Mouse (Mus musculus) neural tube, embryonic 14.5 days (tissue): ENCODE measurements at regions not wholly inside any gene's neighbourhood (a gene's known extent, or its start where the extent isn't known, plus 50 kb on each side); places are given as distances from the start of the nearest gene placed in this dataset.

Experiments
- ATAC-seq: fragments of 200-750 bp; cut with Nextera tagmentation; 2 replicates; pipeline ENCODE4 v1.8.0; 2017; ENCODE audit warnings: low read depth, mild to moderate bottlenecking, moderate TSS enrichment, moderate library complexity
- H3K27ac ChIP-seq: fragments of 300-500 bp; sonication (generic); 2 replicates; pipeline ENCODE4 v1.5.1; 2014; ENCODE audit warnings: low read depth, mild to moderate bottlenecking, control low read depth, low read length, moderate library complexity, mixed read lengths
- H3K27me3 ChIP-seq: fragments of 300-500 bp; sonication (generic); 2 replicates; pipeline ENCODE4 v1.6.1; 2014; ENCODE audit warnings: low read length; ENCODE audit not compliant: control insufficient read depth, insufficient read depth
- H3K36me3 ChIP-seq: fragments of 300-500 bp; sonication (generic); 2 replicates; pipeline ENCODE4 v1.6.1; 2014; ENCODE audit warnings: low read length, mixed read lengths; ENCODE audit not compliant: control insufficient read depth, insufficient read depth
- H3K4me1 ChIP-seq: fragments of 300-500 bp; sonication (generic); 2 replicates; pipeline ENCODE4 v1.6.1; 2014; ENCODE audit warnings: low read length; ENCODE audit not compliant: control insufficient read depth, insufficient read depth
- H3K4me2 ChIP-seq: fragments of 300-500 bp; sonication (generic); 2 replicates; pipeline ENCODE4 v1.6.1; 2014; ENCODE audit warnings: mild to moderate bottlenecking, low read depth, low read length, control low read depth
- H3K4me3 ChIP-seq: fragments of 300-500 bp; sonication (generic); 2 replicates; pipeline ENCODE4 v1.5.1; 2014; ENCODE audit warnings: low read depth, low read length, control low read depth, mixed read lengths
- H3K9ac ChIP-seq: fragments of 300-500 bp; sonication (generic); replicated peaks from 2 replicates; pipeline ENCODE4 v1.6.1; 2014; ENCODE audit warnings: low read depth, mild to moderate bottlenecking, control low read depth, low read length, mixed read lengths
- H3K9me3 ChIP-seq: fragments of 300-500 bp; sonication (generic); 2 replicates; pipeline ENCODE4 v1.6.1; 2016; ENCODE audit warnings: low read length; ENCODE audit not compliant: control insufficient read depth
- WGBS: fragments of 180-500 bp; shearing (Covaris S2); extraction: QIAGEN DNeasy Blood & Tissue Kit; methylation state at CpG from one replicate; pipeline ENCODE4 v1.1.7; 2014; 5-methylcytosine and 5-hydroxymethylcytosine counted together

DNA sequence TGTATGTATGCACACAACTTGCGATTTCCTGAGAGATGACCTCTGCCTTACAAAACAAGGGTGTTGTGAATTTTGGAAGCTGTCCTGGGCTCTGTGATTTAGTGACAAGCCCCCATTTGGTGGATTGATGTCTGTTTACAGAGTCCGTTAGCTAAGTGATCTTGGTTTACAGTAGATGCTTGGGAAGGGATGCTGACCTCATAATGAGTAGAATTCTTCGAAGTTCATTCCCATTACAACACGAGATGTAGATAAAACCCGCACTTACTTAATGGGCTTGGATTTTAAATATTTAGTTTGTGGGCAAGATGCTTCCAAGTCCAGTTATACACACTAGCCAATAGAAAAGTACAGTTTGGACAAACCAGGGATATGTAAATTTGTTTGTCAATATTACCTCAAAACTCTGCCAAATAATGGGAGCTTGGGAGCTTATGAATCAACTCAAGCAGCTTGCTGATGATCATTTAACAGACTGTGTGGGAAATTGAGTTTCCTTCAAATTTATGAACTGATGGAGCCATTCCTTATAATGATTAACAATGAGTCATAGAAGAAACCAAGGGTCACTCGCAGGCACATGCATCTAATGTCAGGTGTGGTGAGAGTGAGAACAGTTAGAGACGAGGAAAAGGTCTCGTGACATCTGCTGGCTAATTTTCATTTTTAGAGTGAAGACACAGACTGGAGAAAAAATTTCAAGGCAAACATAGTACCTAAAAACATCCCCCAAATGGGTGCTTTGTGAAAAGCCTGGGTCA is 187.4 kb upstream of the Gm15217 start:
- Histone ChIP-seq H3K4me1 (no peaks in the 10 kb centered on the region), H3K27ac (no peak overlapping the region), H3K4me3 (no peak overlapping the region), H3K4me2 (no peak overlapping the region), H3K27me3 (no peaks in the 10 kb centered on the region), H3K36me3 (no peaks in the 10 kb centered on the region), H3K9ac (no peak overlapping the region), H3K9me3 (no peaks in the 10 kb centered on the region)
- WGBS: 85% methylated on average over 8 of the region's 8 CpGs
- ATAC-seq: no peak

DNA sequence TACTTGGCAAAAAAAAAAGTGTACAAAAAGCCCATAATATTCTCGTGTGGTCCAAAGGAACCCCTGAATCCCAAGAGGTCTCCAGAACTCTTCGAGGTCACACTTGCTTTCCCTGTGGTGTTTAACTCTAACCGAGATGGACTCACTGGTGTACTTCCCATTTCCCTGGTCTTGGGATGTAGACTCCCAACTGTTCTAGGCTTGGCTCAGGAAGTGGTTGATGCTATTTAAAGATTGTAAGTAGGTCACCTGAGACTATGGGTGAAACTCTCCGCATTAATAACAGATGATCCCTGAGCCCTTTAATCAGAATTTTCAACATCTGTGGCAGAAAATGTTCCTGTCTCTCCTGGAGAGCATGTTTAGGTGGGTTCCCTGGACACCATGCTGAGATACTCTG is 185.6 kb upstream of the Gm15217 start:
- 89% methylated on average over 4 of the region's 4 CpGs for WGBS
- Histone ChIP-seq H3K9me3 (no peaks in the 10 kb centered on the region), H3K4me3 (no peak overlapping the region), H3K4me1 (no peaks in the 10 kb centered on the region), H3K9ac (no peak overlapping the region), H3K27ac (no peak overlapping the region), H3K4me2 (no peak overlapping the region), H3K36me3 (no peaks in the 10 kb centered on the region), H3K27me3 (no peaks in the 10 kb centered on the region)
- ATAC-seq: no peak

DNA sequence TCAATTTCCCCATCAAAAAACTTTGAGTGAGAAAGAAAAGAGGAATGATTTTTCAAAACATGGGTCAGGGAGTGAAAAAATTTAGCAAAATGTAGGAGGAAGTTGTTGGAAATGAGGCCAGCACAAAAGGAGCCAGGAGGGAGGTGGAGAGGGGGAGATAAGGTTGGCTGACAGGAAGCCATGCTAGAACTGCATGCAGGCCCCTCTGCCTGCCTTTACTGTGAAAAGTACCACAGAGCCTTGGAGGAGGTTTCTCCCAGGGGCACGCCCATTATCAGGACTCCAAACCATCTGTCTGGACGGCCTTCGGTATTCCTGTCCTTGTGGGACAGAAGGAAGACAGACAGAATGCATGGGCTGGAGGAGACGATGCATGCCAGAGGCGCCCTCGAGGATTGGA is 183.3 kb upstream of the Gm15217 start:
- H3K27me3 ChIP-seq: no peaks in the 10 kb centered on the region
- no peaks in the 10 kb centered on the region for H3K4me1 ChIP-seq
- ATAC-seq: no peak
- 75% methylated on average over 6 of the region's 6 CpGs for WGBS
- no peaks in the 10 kb centered on the region for H3K9me3 ChIP-seq
- H3K9ac ChIP-seq: no peak overlapping the region
- H3K27ac ChIP-seq: no peak overlapping the region
- no peaks in the 10 kb centered on the region for H3K36me3 ChIP-seq
- no peak overlapping the region for H3K4me3 ChIP-seq
- no peak overlapping the region for H3K4me2 ChIP-seq

DNA sequence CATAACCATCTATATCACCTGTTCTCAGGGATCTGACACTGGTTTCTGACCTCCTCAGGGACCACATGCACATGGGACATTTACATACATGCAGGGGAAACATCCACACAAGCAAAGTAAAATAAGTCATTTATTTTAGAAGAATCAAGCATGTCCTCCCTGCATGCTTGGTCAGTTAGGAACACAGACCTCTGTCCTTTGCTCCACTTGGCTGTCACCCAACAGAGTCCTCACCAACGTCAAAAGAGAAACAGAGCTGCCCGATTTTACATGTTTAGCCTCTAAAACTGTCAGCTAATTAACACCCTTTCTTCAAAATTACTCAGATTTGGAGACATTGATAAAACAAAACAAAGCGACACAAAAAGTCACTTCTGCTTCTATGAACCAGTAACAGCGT is 176.4 kb upstream of the Gm15217 start:
- no peaks in the 10 kb centered on the region for H3K36me3 ChIP-seq
- no peak overlapping the region for H3K9ac ChIP-seq
- no peak for ATAC-seq
- H3K4me2 ChIP-seq: no peak overlapping the region
- 78% methylated on average over 4 of the region's 4 CpGs for WGBS
- H3K4me1 ChIP-seq: no peaks in the 10 kb centered on the region
- H3K9me3 ChIP-seq: no peaks in the 10 kb centered on the region
- H3K4me3 ChIP-seq: no peak overlapping the region
- no peaks in the 10 kb centered on the region for H3K27me3 ChIP-seq
- no peak overlapping the region for H3K27ac ChIP-seq

DNA sequence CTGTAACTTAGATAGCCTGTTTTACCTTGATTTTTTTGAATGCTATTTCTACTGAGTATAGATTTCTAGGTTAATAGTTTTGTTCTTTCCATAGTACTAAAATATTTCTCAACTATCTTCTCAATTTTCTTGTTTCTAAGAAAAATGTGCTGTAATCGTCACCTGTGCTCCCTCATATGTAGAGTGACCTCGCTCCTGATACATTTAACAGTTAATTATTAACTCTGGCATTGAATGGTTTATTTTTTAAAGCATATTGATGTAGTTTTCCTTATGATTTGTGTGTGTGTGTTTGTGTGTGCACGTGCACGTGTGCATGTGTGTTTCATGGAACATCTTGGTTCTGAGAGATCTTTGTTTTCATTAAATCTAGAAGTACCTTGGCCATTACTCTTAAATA is 158.7 kb upstream of the Gm15217 start:
- Histone ChIP-seq H3K27me3 (no peaks in the 10 kb centered on the region), H3K9ac (no peak overlapping the region), H3K4me1 (no peaks in the 10 kb centered on the region), H3K9me3 (no peaks in the 10 kb centered on the region), H3K4me3 (no peak overlapping the region), H3K27ac (no peak overlapping the region), H3K36me3 (no peaks in the 10 kb centered on the region), H3K4me2 (no peak overlapping the region)
- no peak for ATAC-seq
- 92% methylated on average over 4 of the region's 4 CpGs for WGBS

DNA sequence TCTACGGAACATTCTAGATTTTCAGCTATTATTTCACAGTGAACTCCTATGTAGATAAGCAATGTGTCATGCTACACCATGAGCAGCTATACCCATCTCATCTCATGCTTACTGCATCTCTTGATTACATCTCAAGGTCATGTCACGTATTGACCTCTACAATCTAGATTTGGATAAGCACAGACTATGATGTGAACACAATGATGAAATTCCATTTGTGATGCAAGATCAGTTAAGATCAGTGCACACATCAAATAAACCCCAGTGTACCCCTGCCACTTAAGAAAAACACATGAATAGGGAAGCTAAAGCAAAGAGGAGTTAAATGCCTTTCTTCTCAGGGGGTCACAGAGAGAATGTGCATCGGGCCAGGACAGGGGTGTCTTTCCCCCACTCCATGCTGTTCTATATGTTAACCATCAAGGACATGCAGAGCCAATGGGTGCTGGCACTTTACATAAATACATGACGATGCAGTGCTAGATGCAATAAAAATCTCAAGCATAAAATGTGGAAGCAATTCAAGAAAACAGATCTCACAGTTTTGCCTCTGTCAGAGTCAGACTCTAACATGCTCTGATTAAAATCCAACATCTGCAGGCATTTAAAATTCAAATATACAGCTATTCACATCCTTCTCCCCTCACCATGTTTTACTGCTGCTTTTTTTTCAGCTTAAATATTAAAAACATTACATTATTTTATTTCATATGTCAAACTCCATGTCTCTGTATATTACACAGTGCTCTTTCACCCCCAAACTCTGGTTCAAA is 157.1 kb upstream of the Gm15217 start:
- Histone ChIP-seq H3K27ac (no peak overlapping the region), H3K36me3 (no peaks in the 10 kb centered on the region), H3K4me2 (no peak overlapping the region), H3K9me3 (no peaks in the 10 kb centered on the region), H3K4me3 (no peak overlapping the region), H3K9ac (no peak overlapping the region), H3K27me3 (no peaks in the 10 kb centered on the region), H3K4me1 (no peaks in the 10 kb centered on the region)
- whole genome bisulfite sequencing: 84% methylated on average over 4 of the region's 4 CpGs
- ATAC-seq: no peak

DNA sequence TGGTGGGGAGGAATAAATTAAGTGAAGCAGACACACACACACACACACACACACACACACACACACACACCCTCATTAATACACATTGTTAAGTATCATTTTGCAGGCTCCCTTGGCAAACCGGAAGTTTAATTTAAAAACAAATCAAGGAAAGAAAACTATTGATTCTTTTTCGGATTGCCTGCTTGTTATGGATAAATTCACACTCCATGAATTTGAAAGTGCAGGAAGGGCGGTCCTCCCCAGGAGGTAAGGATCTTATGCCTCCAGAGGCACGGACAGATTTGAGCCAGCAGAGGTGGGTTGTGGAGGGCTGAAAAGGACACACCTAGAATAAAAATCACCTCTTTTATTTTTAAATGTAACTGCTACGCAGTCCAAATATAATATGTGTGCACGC is 156.2 kb upstream of the Gm15217 start:
- no peak overlapping the region for H3K4me2 ChIP-seq
- no peak overlapping the region for H3K4me3 ChIP-seq
- ATAC-seq: no peak
- H3K9me3 ChIP-seq: no peaks in the 10 kb centered on the region
- no peaks in the 10 kb centered on the region for H3K27me3 ChIP-seq
- H3K36me3 ChIP-seq: no peaks in the 10 kb centered on the region
- no peak overlapping the region for H3K27ac ChIP-seq
- 67% methylated on average over 6 of the region's 6 CpGs for WGBS
- no peaks in the 10 kb centered on the region for H3K4me1 ChIP-seq
- no peak overlapping the region for H3K9ac ChIP-seq

- Histone ChIP-seq H3K9ac (no peak overlapping the region), H3K4me2 (no peak overlapping the region), H3K4me3 (no peak overlapping the region), H3K27ac (no peak overlapping the region), H3K27me3 (no peaks in the 10 kb centered on the region), H3K36me3 (no peaks in the 10 kb centered on the region), H3K9me3 (no peaks in the 10 kb centered on the region), H3K4me1 (no peaks in the 10 kb centered on the region)
- WGBS: 83% methylated on average over 4 of the region's 4 CpGs
- no peak for ATAC-seq
Measured at GRCm38 (mm10) chr14:46224421-46224950, 154.7 kb upstream of the Gm15217 start.
